ENCODE assay signal across 16 mouse cellular contexts in the genomic region with DNA sequence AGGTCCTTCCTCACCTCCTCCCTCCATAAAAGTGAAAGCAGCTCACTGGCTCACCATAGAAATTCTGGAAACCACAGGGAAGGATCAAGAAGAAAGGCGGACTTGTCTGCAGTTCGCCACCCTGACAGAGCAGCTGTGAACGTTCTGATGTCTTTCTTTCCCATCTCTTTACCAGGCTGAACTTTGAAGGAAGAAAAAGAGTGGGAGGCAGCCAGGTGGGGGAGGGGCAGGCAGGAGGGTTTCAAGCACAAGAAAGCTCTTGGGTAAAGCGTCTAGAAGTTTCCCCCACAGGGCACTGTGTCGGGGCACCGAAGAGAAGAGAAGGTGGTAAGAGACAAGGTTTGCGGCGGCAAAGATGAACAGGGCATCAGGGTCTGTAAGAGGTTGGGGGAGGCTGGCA. TPM values are rescaled to one million over a fixed set of nuclear protein-coding genes. Genes with fewer than 3 reads are reported as not detected.
DNase-seq lines count a peak whose midpoint lies in the region; ATAC-seq and TF ChIP-seq lines count a peak whose summit lies in the region.
"Had no signal": no experiment of that assay in that cellular context is flagged by ENCODE, and none has a peak within 500 bp of the region (broad histone marks: within the 10 kb centered on the region; RNA-seq: fewer than 3 reads in every experiment).

No protein-coding gene starts in this region.

- peaks cover 22% of the 10 kb centered on the region; the same call in 1 of the 2 replicates for H3K27me3 ChIP-seq in kidney, embryonic 15.5 days
- H3K27me3 ChIP-seq in kidney, adult 2 months (replicated peaks; ENCODE audit: control insufficient read depth, insufficient read depth, low read length) = no peaks in the 10 kb centered on the region
- H3K27me3 ChIP-seq in stomach, embryonic 14.5 days (ENCODE audit: control insufficient read depth, insufficient read depth, low read length) = no peaks in the 10 kb centered on the region
- no peaks in the 10 kb centered on the region for H3K27me3 ChIP-seq in stomach, postnatal 0 days (ENCODE audit: control insufficient read depth, insufficient read depth, low read length)
- peaks cover 31% of the 10 kb centered on the region for H3K27me3 ChIP-seq in limb, embryonic 10.5 days (ENCODE audit: low read depth, poor library complexity, severe bottlenecking)
- H3K27me3 ChIP-seq: embryonic facial prominence, embryonic 13.5 days had no signal

- WGBS in kidney, embryonic 15.5 days = 47% methylated on average over 8 of the region's 8 CpGs
- 61% methylated on average over 8 of the region's 8 CpGs for WGBS in kidney, adult 2 months
- 58% methylated on average over 8 of the region's 8 CpGs for WGBS in stomach, embryonic 14.5 days
- 68% methylated on average over 8 of the region's 8 CpGs for WGBS in stomach, postnatal 0 days
- WGBS in limb, embryonic 10.5 days = 31% methylated on average over 8 of the region's 8 CpGs

- H3K27ac ChIP-seq in kidney, embryonic 15.5 days = no peak overlapping the region
- no peak overlapping the region for H3K27ac ChIP-seq in kidney, adult 2 months (ENCODE audit: insufficient read depth, low read depth, low read length)
- H3K27ac ChIP-seq in stomach, embryonic 14.5 days (ENCODE audit: low read length) = peak overlapping the region; percentile 55; the same call in 1 of the 2 replicates
- H3K27ac ChIP-seq in stomach, postnatal 0 days (replicated peaks) = no peak overlapping the region
- H3K27ac ChIP-seq in limb, embryonic 10.5 days = peak overlapping the region; percentile 77
- H3K27ac ChIP-seq in layer of hippocampus, adult 2 months = no peak overlapping the region
- H3K27ac ChIP-seq: embryonic facial prominence, embryonic 13.5 days; hindbrain, postnatal 0 days had no signal

- peak overlapping the region; percentile 37; the same call in 1 of the 2 replicates for H3K4me2 ChIP-seq in kidney, embryonic 15.5 days
- 0 out of 2 replicates have a peak overlapping the region, but pooled peaks have one; percentile 29 for H3K4me2 ChIP-seq in stomach, embryonic 14.5 days (replicated peaks; ENCODE audit: low read depth, low read length)
- H3K4me2 ChIP-seq in stomach, postnatal 0 days (replicated peaks; ENCODE audit: low read depth) = no peak overlapping the region

- no peaks in the 10 kb centered on the region for H3K9me3 ChIP-seq in kidney, embryonic 15.5 days (replicated peaks)
- no peaks in the 10 kb centered on the region for H3K9me3 ChIP-seq in stomach, embryonic 14.5 days (ENCODE audit: control insufficient read depth, low read depth, low read length)
- H3K9me3 ChIP-seq in stomach, postnatal 0 days (ENCODE audit: control insufficient read depth, low read length) = no peaks in the 10 kb centered on the region
- H3K9me3 ChIP-seq in limb, embryonic 10.5 days (replicated peaks) = no peaks in the 10 kb centered on the region
- H3K9me3 ChIP-seq: embryonic facial prominence, embryonic 13.5 days had no signal

- H3K4me1 ChIP-seq in kidney, embryonic 15.5 days = peaks cover 45% of the 10 kb centered on the region
- no peaks in the 10 kb centered on the region for H3K4me1 ChIP-seq in kidney, adult 2 months (ENCODE audit: control insufficient read depth, insufficient read depth, low read length)
- H3K4me1 ChIP-seq in stomach, embryonic 14.5 days (ENCODE audit: control insufficient read depth, insufficient read depth, low read length) = peaks cover 30% of the 10 kb centered on the region
- 0 out of 2 replicates have a peak, but pooled peaks cover 3% of the 10 kb centered on the region for H3K4me1 ChIP-seq in stomach, postnatal 0 days (replicated peaks; ENCODE audit: control insufficient read depth, insufficient read depth)
- peaks cover 67% of the 10 kb centered on the region for H3K4me1 ChIP-seq in limb, embryonic 10.5 days

- H3K9ac ChIP-seq in kidney, embryonic 15.5 days = no peak overlapping the region
- H3K9ac ChIP-seq in stomach, embryonic 14.5 days (replicated peaks; ENCODE audit: low read depth, low read length) = no peak overlapping the region
- no peak overlapping the region for H3K9ac ChIP-seq in stomach, postnatal 0 days (ENCODE audit: low read length)
- H3K9ac ChIP-seq: forebrain, postnatal 0 days had no signal

- no peak for TF ChIP-seq EP300 in stomach, postnatal 0 days (optimal IDR thresholded peaks at IDR 0.05)

- no peak overlapping the region for H3K4me3 ChIP-seq in kidney, embryonic 15.5 days (replicated peaks)
- H3K4me3 ChIP-seq in kidney, adult 2 months (ENCODE audit: insufficient read depth, low read depth, low read length) = no peak overlapping the region
- H3K4me3 ChIP-seq in stomach, embryonic 14.5 days (ENCODE audit: low read depth, low read length) = no peak overlapping the region
- no peak overlapping the region for H3K4me3 ChIP-seq in stomach, postnatal 0 days (ENCODE audit: low read depth, low read length)
- H3K4me3 ChIP-seq in limb, embryonic 10.5 days = peak overlapping the region; percentile 31; the same call in 1 of the 2 replicates
- no peak overlapping the region for H3K4me3 ChIP-seq in layer of hippocampus, adult 2 months
- H3K4me3 ChIP-seq: embryonic facial prominence, embryonic 13.5 days had no signal

- no peak for ATAC-seq in kidney, embryonic 15.5 days (replicated peaks; ENCODE audit: low FRiP score)
- ATAC-seq in stomach, embryonic 14.5 days (ENCODE audit: insufficient number of reproducible peaks, insufficient read depth, low FRiP score, low read depth) = no peak
- ATAC-seq in stomach, postnatal 0 days (ENCODE audit: low FRiP score, low TSS enrichment) = no peak
- ATAC-seq: hindbrain, postnatal 0 days; Patski had no signal

- no peak for TF ChIP-seq POLR2A in kidney, adult 2 months (IDR thresholded peaks at IDR 0.05; ENCODE audit: low read depth, low read length)

- TF ChIP-seq CTCF in kidney, adult 2 months (conservative IDR thresholded peaks at IDR 0.05; ENCODE audit: insufficient read depth, insufficient read length, low read depth, low read length) = no peak
- no peak for TF ChIP-seq CTCF in stomach, postnatal 0 days (IDR thresholded peaks at IDR 0.05; ENCODE audit: low read depth)
- TF ChIP-seq CTCF in layer of hippocampus, adult 2 months (conservative IDR thresholded peaks at IDR 0.05) = no peak

- DNase-seq in kidney, adult 2 months = no peak
- DNase-seq in stomach, postnatal 0 days (ENCODE audit: low spot score) = no peak
- no peak for DNase-seq in limb, embryonic 10.5 days (ENCODE audit: low spot score)
- DNase-seq in layer of hippocampus, adult 2 months (ENCODE audit: low spot score in 2 of 2) = no peak
- no peak for DNase-seq in spleen, postnatal 4 days (ENCODE audit: low spot score in 2 of 2)
- DNase-seq: adrenal gland, adult 8-10 months; cerebellum, postnatal 10 days; forebrain, postnatal 0 days; gastrocnemius, postnatal 36 days; lung, adult 18-20 months; thymus, postnatal 25 days had no signal

- H3K36me3 ChIP-seq in kidney, embryonic 15.5 days = no peaks in the 10 kb centered on the region
- H3K36me3 ChIP-seq in kidney, adult 2 months (ENCODE audit: control insufficient read depth, insufficient read depth, low read length) = no peaks in the 10 kb centered on the region
- no peaks in the 10 kb centered on the region for H3K36me3 ChIP-seq in stomach, embryonic 14.5 days (ENCODE audit: control insufficient read depth, insufficient read depth, low read length)
- no peaks in the 10 kb centered on the region for H3K36me3 ChIP-seq in stomach, postnatal 0 days (ENCODE audit: control insufficient read depth, insufficient read depth, low read length)
- H3K36me3 ChIP-seq in limb, embryonic 10.5 days = no peaks in the 10 kb centered on the region
- H3K36me3 ChIP-seq: embryonic facial prominence, embryonic 13.5 days had no signal

RNA-seq across cellular contexts. Expression of gene Nfam1, which starts 7.0 kb away (rescaled TPM):
- 2.9 and 3.0 TPM in 2 replicates for polyA plus RNA-seq in kidney, embryonic 15.5 days (2015; fragmentation: Nextera tagmentation; extraction: Ambion mirVana)
- 2.2 and 2.9 TPM in 2 replicates for polyA plus RNA-seq in kidney, adult 2 months (2012; rRNA removed)
- polyA plus RNA-seq in stomach, embryonic 14.5 days (2014; fragmentation: Nextera tagmentation; extraction: Ambion mirVana) = 2.5 and 2.8 TPM in 2 replicates
- polyA plus RNA-seq in stomach, postnatal 0 days (2015; fragmentation: Nextera tagmentation; extraction: Ambion mirVana) = 1.3 and 1.4 TPM in 2 replicates
- 2.6 and 2.9 TPM in 2 replicates for polyA plus RNA-seq in limb, embryonic 10.5 days (2016; fragmentation: Nextera tagmentation; extraction: Ambion mirVana)
- total RNA-seq in layer of hippocampus, adult 2 months (2021) = 1 to 10 TPM; 1.9 to 2.8 TPM
- polyA plus RNA-seq: Patski had no signal

RNA-seq across cellular contexts. Expression of gene Tcf20, which starts 38.5 kb away (rescaled TPM):
- polyA plus RNA-seq in kidney, embryonic 15.5 days (2015; fragmentation: Nextera tagmentation; extraction: Ambion mirVana) = 8.4 and 9.3 TPM in 2 replicates
- polyA plus RNA-seq in kidney, adult 2 months (2012; rRNA removed) = 17.8 and 18.1 TPM in 2 replicates
- polyA plus RNA-seq in stomach, embryonic 14.5 days (2014; fragmentation: Nextera tagmentation; extraction: Ambion mirVana) = 15.0 and 15.5 TPM in 2 replicates
- 3.6 and 3.7 TPM in 2 replicates for polyA plus RNA-seq in stomach, postnatal 0 days (2015; fragmentation: Nextera tagmentation; extraction: Ambion mirVana)
- polyA plus RNA-seq in limb, embryonic 10.5 days (2016; fragmentation: Nextera tagmentation; extraction: Ambion mirVana) = 8.1 and 8.3 TPM in 2 replicates
- total RNA-seq in layer of hippocampus, adult 2 months (2021) = 100 to 1,000 TPM; 219 to 230 TPM

Comparison
In these comparisons a context has a peak if more than half of its experiments do, and no peak if none do; other contexts are left out.
1. H3K27ac ChIP-seq: peak in stomach, embryonic 14.5 days (single experiment) and limb, embryonic 10.5 days (single experiment); none in kidney, embryonic 15.5 days (single experiment), kidney, adult 2 months (single experiment), stomach, postnatal 0 days (single experiment) and layer of hippocampus, adult 2 months (single experiment).